8 mouse cellular contexts compared by ENCODE assay signal in the genomic region with DNA sequence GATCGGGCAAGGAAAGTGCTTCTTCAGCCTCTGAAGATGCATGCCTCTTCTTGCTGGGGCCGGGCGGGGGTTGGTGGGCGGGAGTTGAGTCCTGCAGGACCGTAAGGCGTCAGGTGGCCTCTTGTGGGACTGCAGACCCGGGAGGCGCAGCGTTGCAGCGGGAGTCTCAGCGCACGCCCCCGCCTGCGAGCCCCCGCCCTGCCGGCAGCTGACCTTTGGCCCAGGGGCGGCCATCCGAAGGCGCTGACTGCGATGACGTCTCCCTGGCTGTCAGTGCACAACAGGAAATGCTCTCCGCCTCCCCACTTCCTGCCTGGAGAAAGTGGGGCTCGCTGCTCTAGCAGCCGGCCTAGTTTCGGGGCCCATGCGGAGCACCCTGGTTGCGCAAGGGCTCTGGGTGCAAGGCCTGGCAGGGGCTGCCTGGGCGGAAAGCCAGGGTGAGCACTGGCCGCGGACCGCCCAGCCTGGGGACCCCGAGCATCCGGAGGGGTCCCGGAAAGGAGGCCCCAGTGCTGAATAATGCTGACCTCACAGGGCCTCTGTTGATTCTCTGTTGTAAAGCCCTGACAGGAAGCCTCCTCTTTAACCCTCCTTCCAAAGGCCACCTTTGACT. TPM values are rescaled to one million over a fixed set of nuclear protein-coding genes. Genes with fewer than 3 reads are reported as not detected.
A peak's percentile ranks its signal among the peaks of the same experiment; 100 is the strongest.
DNase-seq lines count a peak whose midpoint lies in the region; ATAC-seq and TF ChIP-seq lines count a peak whose summit lies in the region.

No protein-coding gene starts in this region.

- peak overlapping the region; percentile 76 for H3K9ac ChIP-seq in heart, embryonic 15.5 days
- peak overlapping the region; percentile 63 for H3K9ac ChIP-seq in liver, embryonic 14.5 days (replicated peaks)

- TF ChIP-seq CTCF in brain, embryonic 14.5 days (IDR thresholded peaks at IDR 0.05; ENCODE audit: borderline replicate concordance, extremely low read depth, insufficient read depth, insufficient read length), result no peak
- TF ChIP-seq CTCF in liver, embryonic 14.5 days (IDR thresholded peaks at IDR 0.05; ENCODE audit: low read depth), result no peak

- WGBS in forebrain, embryonic 10.5 days, result under 1% methylated on average over 34 of the region's 34 CpGs
- 2% methylated on average over 34 of the region's 34 CpGs for WGBS in heart, embryonic 15.5 days
- under 1% methylated on average over 34 of the region's 34 CpGs for WGBS in liver, embryonic 14.5 days (ENCODE audit: insufficient replicate concordance)

- H3K9me3 ChIP-seq in forebrain, embryonic 10.5 days, result no peaks in the 10 kb centered on the region
- H3K9me3 ChIP-seq in heart, embryonic 15.5 days (replicated peaks), result no peaks in the 10 kb centered on the region
- no peaks in the 10 kb centered on the region for H3K9me3 ChIP-seq in liver, embryonic 14.5 days (ENCODE audit: control insufficient read depth, low read length)

- ATAC-seq in heart, embryonic 15.5 days (replicated peaks; ENCODE audit: insufficient number of reproducible peaks, insufficient read depth, low FRiP score, low read depth), result peak; percentile 82
- peak; percentile 86 for ATAC-seq in liver, embryonic 14.5 days (ENCODE audit: insufficient read depth)

- H3K4me3 ChIP-seq in forebrain, embryonic 10.5 days, result peak overlapping the region; percentile 67
- H3K4me3 ChIP-seq in heart, embryonic 15.5 days, result peak overlapping the region; percentile 68
- peak overlapping the region; percentile 63 to 66 for H3K4me3 ChIP-seq in liver, embryonic 14.5 days (ENCODE audit: insufficient read depth in 1 of 2, low read depth in 2 of 2, low read length in 2 of 2)

- 0 out of 2 replicates have a peak, but pooled peaks have one; percentile 21 for TF ChIP-seq EP300 in liver, embryonic 14.5 days (IDR thresholded peaks at IDR 0.05; ENCODE audit: low read depth)

- H3K27me3 ChIP-seq in forebrain, embryonic 10.5 days (ENCODE audit: poor library complexity, severe bottlenecking), result no peaks in the 10 kb centered on the region
- no peaks in the 10 kb centered on the region for H3K27me3 ChIP-seq in heart, embryonic 15.5 days
- no peaks in the 10 kb centered on the region for H3K27me3 ChIP-seq in liver, embryonic 14.5 days (ENCODE audit: control insufficient read depth, insufficient read depth, low read length)
- H3K27me3 ChIP-seq in splenic B cell, adult 2 months (ENCODE audit: control insufficient read depth, insufficient read depth, low read length, poor library complexity, severe bottlenecking), result no peaks in the 10 kb centered on the region

- H3K4me2 ChIP-seq in heart, embryonic 15.5 days, result peak overlapping the region; percentile 89
- H3K4me2 ChIP-seq in liver, embryonic 14.5 days (ENCODE audit: low read depth), result peak overlapping the region; percentile 78

- H3K4me1 ChIP-seq in forebrain, embryonic 10.5 days, result peaks cover 16% of the 10 kb centered on the region
- peaks cover 28% of the 10 kb centered on the region for H3K4me1 ChIP-seq in heart, embryonic 15.5 days (replicated peaks)
- peaks cover 4 to 8% of the 10 kb centered on the region in 2 experiments; a peak in 3 of 4 replicates for H3K4me1 ChIP-seq in liver, embryonic 14.5 days (replicated peaks; ENCODE audit: control insufficient read depth in 2 of 2, insufficient read depth in 2 of 2, low read length in 1 of 2)

- H3K36me3 ChIP-seq in forebrain, embryonic 10.5 days (replicated peaks), result no peaks in the 10 kb centered on the region
- H3K36me3 ChIP-seq in heart, embryonic 15.5 days, result no peaks in the 10 kb centered on the region
- no peaks in the 10 kb centered on the region for H3K36me3 ChIP-seq in liver, embryonic 14.5 days (replicated peaks; ENCODE audit: control insufficient read depth, insufficient read depth, low read depth)
- H3K36me3 ChIP-seq in splenic B cell, adult 2 months (ENCODE audit: control insufficient read depth, insufficient read depth, low read length, poor library complexity, severe bottlenecking), result no peaks in the 10 kb centered on the region

- H3K27ac ChIP-seq in forebrain, embryonic 10.5 days, result peak overlapping the region; percentile 91
- H3K27ac ChIP-seq in heart, embryonic 15.5 days, result peak overlapping the region; percentile 95
- H3K27ac ChIP-seq in liver, embryonic 14.5 days, result peak overlapping the region; percentile 72

- TF ChIP-seq POLR2A in brain, embryonic 14.5 days (IDR thresholded peaks at IDR 0.05; ENCODE audit: borderline replicate concordance, extremely low read depth, insufficient read depth, insufficient read length, poor library complexity, severe bottlenecking), result no peak

- DNase-seq in A20 (ENCODE audit: low read depth, low spot score), result peak; percentile 56
- peak; percentile 81 for DNase-seq in brain, embryonic 14.5 days (ENCODE audit: low read depth)
- DNase-seq in forebrain, embryonic 10.5 days (ENCODE audit: extremely low spot score, low spot score), result peak; percentile 65
- peak; percentile 89 for DNase-seq in kidney, postnatal 14 days
- DNase-seq in liver, embryonic 14.5 days (ENCODE audit: low read depth in 3 of 3, low spot score in 3 of 3), result peak in 2 of 3 experiments; percentile 58
- DNase-seq in natural killer cell, adult 2 months (ENCODE audit: low spot score in 2 of 2), result peak; percentile 93
- DNase-seq in splenic B cell, adult 2 months (ENCODE audit: low read depth, low spot score), result peak; percentile 90

RNA-seq across cellular contexts. Expression of a gene that starts 17.0 kb away (rescaled TPM):
- polyA plus RNA-seq in brain, embryonic 14.5 days (2012; rRNA removed), result 18.0 and 18.6 TPM in 2 replicates
- 1.0 TPM in 2 replicates for polyA plus RNA-seq in forebrain, embryonic 10.5 days (2016; fragmentation: Nextera tagmentation; extraction: Ambion mirVana)
- polyA plus RNA-seq in heart, embryonic 15.5 days (2015; fragmentation: Nextera tagmentation; extraction: Ambion mirVana), result 4.8 and 5.4 TPM in 2 replicates
- polyA plus RNA-seq in liver, embryonic 14.5 days (2012; rRNA removed), result 0.25 and 0.33 TPM in 2 replicates
- 0.32 and 0.48 TPM in 2 replicates for polyA plus RNA-seq in liver, embryonic 14.5 days (2014; fragmentation: Nextera tagmentation; extraction: Ambion mirVana)

Comparison
In these comparisons a context has a peak if more than half of its experiments do, and no peak if none do; other contexts are left out.
1. Peak in every context shown above with its lines: DNase-seq, ATAC-seq, H3K4me3 ChIP-seq and H3K27ac ChIP-seq.